ENCODE assay signal across 9 mouse cellular contexts in genomic region chr4:141766316-141766667, GRCm38 (mm10). TPM values are rescaled to one million over a fixed set of nuclear protein-coding genes. Genes with fewer than 3 reads are reported as not detected.
DNase-seq lines count a peak whose midpoint lies in the region; ATAC-seq lines count a peak whose summit lies in the region.
"Had no signal": no experiment of that assay in that cellular context is flagged by ENCODE, and none has a peak within 500 bp of the region (broad histone marks: within the 10 kb centered on the region; RNA-seq: fewer than 3 reads in every experiment).

No protein-coding gene starts in this region.

- peaks cover 3% of the 10 kb centered on the region; the same call in 1 of the 2 replicates for H3K4me1 ChIP-seq in brown adipose tissue, adult 24 weeks (ENCODE audit: control insufficient read depth, insufficient read depth, insufficient read length, low read length)
- H3K4me1 ChIP-seq in heart, embryonic 16.5 days (ENCODE audit: control insufficient read depth, insufficient read depth, low read length), result peaks cover 37% of the 10 kb centered on the region

- peak; percentile 78 for DNase-seq in layer of hippocampus, adult 9-11 months
- no peak for DNase-seq in layer of hippocampus, adult 8-10 months (ENCODE audit: low spot score in 2 of 2)
- no peak for DNase-seq in cerebellum, adult 11 months
- no peak for DNase-seq in gastrocnemius, postnatal 10 days
- DNase-seq in gastrocnemius, postnatal 36 days, result no peak

- no peaks in the 10 kb centered on the region for H3K27me3 ChIP-seq in heart, embryonic 16.5 days (ENCODE audit: control insufficient read depth, insufficient read depth, low read length)

- H3K9ac ChIP-seq in heart, embryonic 16.5 days (ENCODE audit: low read length), result peak overlapping the region; percentile 61

- WGBS in heart, embryonic 16.5 days, result 53% methylated on average over 8 of the region's 8 CpGs

- H3K4me3 ChIP-seq in brown adipose tissue, adult 24 weeks (ENCODE audit: insufficient read depth, low read depth, low read length), result no peak overlapping the region
- H3K4me3 ChIP-seq in heart, embryonic 16.5 days (ENCODE audit: low read length), result 0 out of 2 replicates have a peak overlapping the region, but pooled peaks have one; percentile 9

- H3K27ac ChIP-seq in brown adipose tissue, adult 24 weeks (replicated peaks; ENCODE audit: low read depth, low read length), result peak overlapping the region; percentile 77
- peak overlapping the region; percentile 97 for H3K27ac ChIP-seq in heart, embryonic 16.5 days (ENCODE audit: low read length)

- peaks cover 53% of the 10 kb centered on the region for H3K36me3 ChIP-seq in heart, embryonic 16.5 days (ENCODE audit: control insufficient read depth, insufficient read depth)

- no peak for ATAC-seq in heart, embryonic 16.5 days (replicated peaks; ENCODE audit: extremely low read depth, insufficient read depth, low FRiP score)
- peak; percentile 47 for ATAC-seq in megakaryocyte progenitor cell, adult 5-6 weeks (replicated peaks; ENCODE audit: poor library complexity)

- intact Hi-C loops in gastrocnemius, postnatal 36 days (cut with DNase I), result no loop called here

- H3K9me3 ChIP-seq in heart, embryonic 16.5 days (replicated peaks; ENCODE audit: control insufficient read depth, low read length), result no peaks in the 10 kb centered on the region

- H3K4me2 ChIP-seq in heart, embryonic 16.5 days (ENCODE audit: low read depth, low read length), result peak overlapping the region; percentile 51

RNA-seq across cellular contexts. Expression of gene Agmat, which starts 19.8 kb away (rescaled TPM):
- total RNA-seq in layer of hippocampus, adult 8-10 months (2022), result not detected
- not detected in 2 replicates for polyA plus RNA-seq in brown adipose tissue, adult 24 weeks (2012; ENCODE audit: insufficient read depth, insufficient read length, missing spikeins)
- polyA plus RNA-seq in heart, embryonic 16.5 days (2015; fragmentation: Nextera tagmentation; extraction: Ambion mirVana), result 0.71 and 1.2 TPM in 2 replicates
- not detected in 2 replicates for total RNA-seq in megakaryocyte progenitor cell, adult 5-6 weeks (2015)
- not detected in 2 replicates for total RNA-seq in megakaryocyte progenitor cell, adult 5-6 weeks (2017)
- total RNA-seq in gastrocnemius, postnatal 10 days (2021), result 1 to 10 TPM in 1 of 2 experiments, under 1 TPM in 1; 0.78 to 1.2 TPM
- total RNA-seq in gastrocnemius, postnatal 36 days (2021), result under 1 TPM in 1 of 2 experiments, not detected in 1; 0.23 TPM

RNA-seq across cellular contexts. Expression of gene Dnajc16, which starts 24.4 kb away (rescaled TPM):
- 10 to 100 TPM; 42.0 to 51.0 (median 44.1) TPM for total RNA-seq in layer of hippocampus, adult 8-10 months (2022)
- polyA plus RNA-seq in brown adipose tissue, adult 24 weeks (2012; ENCODE audit: insufficient read depth, insufficient read length, missing spikeins), result 4.7 and 6.4 TPM in 2 replicates
- polyA plus RNA-seq in heart, embryonic 16.5 days (2015; fragmentation: Nextera tagmentation; extraction: Ambion mirVana), result 4.4 and 4.5 TPM in 2 replicates
- 4.8 and 6.5 TPM in 2 replicates for total RNA-seq in megakaryocyte progenitor cell, adult 5-6 weeks (2015)
- total RNA-seq in megakaryocyte progenitor cell, adult 5-6 weeks (2017), result 5.9 and 6.4 TPM in 2 replicates
- total RNA-seq in gastrocnemius, postnatal 10 days (2021), result 1 to 10 TPM; 8.6 to 9.1 TPM
- total RNA-seq in gastrocnemius, postnatal 36 days (2021), result 10 to 100 TPM; 10.7 to 11.1 TPM

RNA-seq across cellular contexts. Expression of gene Casp9, which starts 27.1 kb away (rescaled TPM):
- 10 to 100 TPM; 22.6 to 26.0 (median 25.6) TPM for total RNA-seq in layer of hippocampus, adult 8-10 months (2022)
- 6.1 and 7.7 TPM in 2 replicates for polyA plus RNA-seq in brown adipose tissue, adult 24 weeks (2012; ENCODE audit: insufficient read depth, insufficient read length, missing spikeins)
- polyA plus RNA-seq in heart, embryonic 16.5 days (2015; fragmentation: Nextera tagmentation; extraction: Ambion mirVana), result 17.1 and 19.3 TPM in 2 replicates
- total RNA-seq in megakaryocyte progenitor cell, adult 5-6 weeks (2015), result 5.8 and 6.4 TPM in 2 replicates
- 8.1 and 9.3 TPM in 2 replicates for total RNA-seq in megakaryocyte progenitor cell, adult 5-6 weeks (2017)
- 1 to 10 TPM; 5.6 to 8.0 TPM for total RNA-seq in gastrocnemius, postnatal 10 days (2021)
- 1 to 10 TPM; 1.9 to 2.2 TPM for total RNA-seq in gastrocnemius, postnatal 36 days (2021)

RNA-seq across cellular contexts. Expression of gene Ddi2, which starts 43.1 kb away (rescaled TPM):
- total RNA-seq in layer of hippocampus, adult 8-10 months (2022), result 10 to 100 TPM; 43.0 to 50.3 (median 46.2) TPM
- 9.4 and 12.3 TPM in 2 replicates for polyA plus RNA-seq in brown adipose tissue, adult 24 weeks (2012; ENCODE audit: insufficient read depth, insufficient read length, missing spikeins)
- 14.1 and 15.1 TPM in 2 replicates for polyA plus RNA-seq in heart, embryonic 16.5 days (2015; fragmentation: Nextera tagmentation; extraction: Ambion mirVana)
- total RNA-seq in megakaryocyte progenitor cell, adult 5-6 weeks (2015), result 15.0 and 18.7 TPM in 2 replicates
- total RNA-seq in megakaryocyte progenitor cell, adult 5-6 weeks (2017), result 23.7 and 29.4 TPM in 2 replicates
- total RNA-seq in gastrocnemius, postnatal 10 days (2021), result 10 to 100 TPM; 41.8 to 44.7 TPM
- total RNA-seq in gastrocnemius, postnatal 36 days (2021), result 10 to 100 TPM; 38.7 to 50.5 TPM

RNA-seq across cellular contexts. Expression of gene Cela2a, which starts 59.7 kb away (rescaled TPM):
- total RNA-seq in layer of hippocampus, adult 8-10 months (2022), result not detected
- polyA plus RNA-seq in brown adipose tissue, adult 24 weeks (2012; ENCODE audit: insufficient read depth, insufficient read length, missing spikeins), result not detected in 2 replicates
- 0.63 TPM in 1 of 2 replicates, not detected in the other for polyA plus RNA-seq in heart, embryonic 16.5 days (2015; fragmentation: Nextera tagmentation; extraction: Ambion mirVana)
- not detected in 2 replicates for total RNA-seq in megakaryocyte progenitor cell, adult 5-6 weeks (2015)
- total RNA-seq in megakaryocyte progenitor cell, adult 5-6 weeks (2017), result not detected in 2 replicates
- not detected for total RNA-seq in gastrocnemius, postnatal 10 days (2021)
- total RNA-seq in gastrocnemius, postnatal 36 days (2021), result not detected
- total RNA-seq: left cerebral cortex, postnatal 36 days had no signal
